Mouse (Mus musculus): ENCODE measurements at regions not wholly inside any gene's neighbourhood (a gene's known extent, or its start where the extent isn't known, plus 50 kb on each side); places are given as distances from the start of the nearest gene placed in this dataset.

- 71% methylated on average over 8 of the region's 8 CpGs for WGBS
- Histone ChIP-seq H3K9me3 (no peaks in the 10 kb centered on the region), H3K4me1 (peaks cover 41% of the 10 kb centered on the region), H3K4me2 (no peak overlapping the region), H3K4me3 (no peak overlapping the region), H3K9ac (no peak overlapping the region), H3K27me3 (replicated peaks) (no peaks in the 10 kb centered on the region), H3K27ac (replicated peaks) (no peak overlapping the region), H3K36me3 (no peaks in the 10 kb centered on the region)
- no peak for ATAC-seq (ENCODE audit: extremely low read depth, insufficient number of reproducible peaks, low FRiP score, low TSS enrichment)
Observed at GRCm38 (mm10) chr17:80803361-80803915, 75.2 kb upstream of the Map4k3 start.

GRCm38 (mm10) chr17:80802622-80803021 lies 74.3 kb upstream of the Map4k3 start:
- 26% methylated on average over 10 of the region's 10 CpGs for WGBS
- H3K9me3 ChIP-seq: no peaks in the 10 kb centered on the region
- H3K4me3 ChIP-seq: peak overlapping the region; percentile 18; the same call in 1 of the 2 replicates
- H3K27me3 ChIP-seq (replicated peaks): no peaks in the 10 kb centered on the region
- no peak for ATAC-seq (ENCODE audit: extremely low read depth, insufficient number of reproducible peaks, low FRiP score, low TSS enrichment)
- H3K4me2 ChIP-seq: peak overlapping the region; percentile 64
- peaks cover 36% of the 10 kb centered on the region for H3K4me1 ChIP-seq
- H3K9ac ChIP-seq: peak overlapping the region; percentile 24; the same call in 1 of the 2 replicates
- H3K27ac ChIP-seq (replicated peaks): peak overlapping the region; percentile 71
- H3K36me3 ChIP-seq: no peaks in the 10 kb centered on the region

GRCm38 (mm10) chr17:80801991-80802390 lies 73.7 kb upstream of the Map4k3 start:
- Histone ChIP-seq H3K4me2 (peak overlapping the region; percentile 64), H3K36me3 (no peaks in the 10 kb centered on the region), H3K9ac (peak overlapping the region; percentile 24), H3K9me3 (no peaks in the 10 kb centered on the region), H3K27me3 (replicated peaks) (no peaks in the 10 kb centered on the region), H3K4me1 (peaks cover 36% of the 10 kb centered on the region), H3K27ac (replicated peaks) (peak overlapping the region; percentile 71), H3K4me3 (peak overlapping the region; percentile 18)
- ATAC-seq (ENCODE audit: extremely low read depth, insufficient number of reproducible peaks, low FRiP score, low TSS enrichment): no peak
- 30% methylated on average over 8 of the region's 8 CpGs for WGBS

- Histone ChIP-seq H3K27ac (replicated peaks) (peak overlapping the region; percentile 71), H3K9me3 (no peaks in the 10 kb centered on the region), H3K4me1 (peaks cover 36% of the 10 kb centered on the region), H3K9ac (peak overlapping the region; percentile 24), H3K27me3 (replicated peaks) (no peaks in the 10 kb centered on the region), H3K36me3 (no peaks in the 10 kb centered on the region), H3K4me2 (peak overlapping the region; percentile 64), H3K4me3 (peak overlapping the region; percentile 18)
- ATAC-seq (ENCODE audit: extremely low read depth, insufficient number of reproducible peaks, low FRiP score, low TSS enrichment): no peak
- WGBS: 8% methylated on average over 16 of the region's 16 CpGs
Observed at GRCm38 (mm10) chr17:80801451-80801983, 73.2 kb upstream of the Map4k3 start.

- peaks cover 36% of the 10 kb centered on the region for H3K4me1 ChIP-seq
- H3K27ac ChIP-seq (replicated peaks): peak overlapping the region; percentile 71
- H3K4me2 ChIP-seq: peak overlapping the region; percentile 64
- H3K36me3 ChIP-seq: no peaks in the 10 kb centered on the region
- H3K9ac ChIP-seq: 0 out of 2 replicates have a peak overlapping the region, but pooled peaks have one; percentile 19
- no peak overlapping the region for H3K4me3 ChIP-seq
- H3K9me3 ChIP-seq: no peaks in the 10 kb centered on the region
- ATAC-seq (ENCODE audit: extremely low read depth, insufficient number of reproducible peaks, low FRiP score, low TSS enrichment): no peak
- WGBS: 70% methylated on average over 13 of the region's 13 CpGs
- H3K27me3 ChIP-seq (replicated peaks): no peaks in the 10 kb centered on the region
Observed at GRCm38 (mm10) chr17:80800877-80801276, 72.6 kb upstream of the Map4k3 start.

GRCm38 (mm10) chr17:80800454-80800853 lies 72.2 kb upstream of the Map4k3 start:
- Histone ChIP-seq H3K27ac (replicated peaks) (peak overlapping the region; percentile 71; the same call in 1 of the 2 replicates), H3K4me1 (peaks cover 39% of the 10 kb centered on the region), H3K4me2 (no peak overlapping the region), H3K9ac (no peak overlapping the region), H3K9me3 (no peaks in the 10 kb centered on the region), H3K4me3 (no peak overlapping the region), H3K27me3 (replicated peaks) (no peaks in the 10 kb centered on the region), H3K36me3 (no peaks in the 10 kb centered on the region)
- ATAC-seq (ENCODE audit: extremely low read depth, insufficient number of reproducible peaks, low FRiP score, low TSS enrichment): no peak
- 76% methylated on average over 5 of the region's 5 CpGs for WGBS

GRCm38 (mm10) chr17:80799061-80799460 lies 70.8 kb upstream of the Map4k3 start:
- H3K27me3 ChIP-seq (replicated peaks): no peaks in the 10 kb centered on the region
- WGBS: 83% methylated on average over 6 of the region's 6 CpGs
- H3K9ac ChIP-seq: no peak overlapping the region
- no peaks in the 10 kb centered on the region for H3K36me3 ChIP-seq
- H3K4me1 ChIP-seq: peaks cover 46% of the 10 kb centered on the region
- no peak overlapping the region for H3K4me2 ChIP-seq
- ATAC-seq (ENCODE audit: extremely low read depth, insufficient number of reproducible peaks, low FRiP score, low TSS enrichment): no peak
- no peak overlapping the region for H3K27ac ChIP-seq (replicated peaks)
- H3K4me3 ChIP-seq: no peak overlapping the region
- H3K9me3 ChIP-seq: no peaks in the 10 kb centered on the region

- ATAC-seq (ENCODE audit: extremely low read depth, insufficient number of reproducible peaks, low FRiP score, low TSS enrichment): no peak
- Histone ChIP-seq H3K9ac (no peak overlapping the region), H3K4me1 (peaks cover 45% of the 10 kb centered on the region), H3K36me3 (no peaks in the 10 kb centered on the region), H3K27ac (replicated peaks) (0 out of 2 replicates have a peak overlapping the region, but pooled peaks have one; percentile 1), H3K9me3 (no peaks in the 10 kb centered on the region), H3K4me2 (no peak overlapping the region), H3K4me3 (no peak overlapping the region), H3K27me3 (replicated peaks) (no peaks in the 10 kb centered on the region)
- WGBS: 80% methylated on average over 6 of the region's 6 CpGs
Observed at GRCm38 (mm10) chr17:80798281-80798980, 70.1 kb upstream of the Map4k3 start.

GRCm38 (mm10) chr17:80796790-80797189 lies 68.5 kb upstream of the Map4k3 start:
- H3K27ac ChIP-seq (replicated peaks): no peak overlapping the region
- peaks cover 28% of the 10 kb centered on the region for H3K4me1 ChIP-seq
- H3K36me3 ChIP-seq: no peaks in the 10 kb centered on the region
- no peaks in the 10 kb centered on the region for H3K27me3 ChIP-seq (replicated peaks)
- WGBS: 88% methylated on average over 5 of the region's 5 CpGs
- H3K4me2 ChIP-seq: no peak overlapping the region
- no peak overlapping the region for H3K9ac ChIP-seq
- H3K9me3 ChIP-seq: no peaks in the 10 kb centered on the region
- no peak for ATAC-seq (ENCODE audit: extremely low read depth, insufficient number of reproducible peaks, low FRiP score, low TSS enrichment)
- H3K4me3 ChIP-seq: no peak overlapping the region

- H3K4me2 ChIP-seq: no peak overlapping the region
- WGBS: 77% methylated on average over 8 of the region's 8 CpGs
- no peaks in the 10 kb centered on the region for H3K9me3 ChIP-seq
- no peak overlapping the region for H3K4me3 ChIP-seq
- no peak overlapping the region for H3K27ac ChIP-seq (replicated peaks)
- ATAC-seq (ENCODE audit: extremely low read depth, insufficient number of reproducible peaks, low FRiP score, low TSS enrichment): no peak
- H3K9ac ChIP-seq: no peak overlapping the region
- H3K36me3 ChIP-seq: no peaks in the 10 kb centered on the region
- no peaks in the 10 kb centered on the region for H3K27me3 ChIP-seq (replicated peaks)
- H3K4me1 ChIP-seq: peaks cover 24% of the 10 kb centered on the region
Observed at GRCm38 (mm10) chr17:80796386-80796785, 68.1 kb upstream of the Map4k3 start.

- ATAC-seq (ENCODE audit: extremely low read depth, insufficient number of reproducible peaks, low FRiP score, low TSS enrichment): no peak
- H3K27me3 ChIP-seq (replicated peaks): no peaks in the 10 kb centered on the region
- no peak overlapping the region for H3K27ac ChIP-seq (replicated peaks)
- no peak overlapping the region for H3K4me2 ChIP-seq
- H3K36me3 ChIP-seq: no peaks in the 10 kb centered on the region
- H3K9me3 ChIP-seq: no peaks in the 10 kb centered on the region
- 72% methylated on average over 8 of the region's 8 CpGs for WGBS
- no peak overlapping the region for H3K4me3 ChIP-seq
- peaks cover 16% of the 10 kb centered on the region for H3K4me1 ChIP-seq
- no peak overlapping the region for H3K9ac ChIP-seq
Observed at GRCm38 (mm10) chr17:80795453-80796105, 67.3 kb upstream of the Map4k3 start.

Measured in heart, embryonic 13.5 days (tissue).